Mouse (Mus musculus): ENCODE measurements at regions not wholly inside any gene's neighbourhood (a gene's known extent, or its start where the extent isn't known, plus 50 kb on each side); places are given as distances from the start of the nearest gene placed in this dataset.
"Not testable (repeated sequence)": the region's sequence is repeated elsewhere in the genome, so short reads cannot be mapped to it uniquely, and the experiment has no call there.

- WGBS: 28% methylated on average over 2 of the region's 2 CpGs
- DNase-seq (ENCODE audit: low read depth, low spot score): peak; percentile 13
Observed at GRCm38 (mm10) chr14:87215099-87215498, 74.1 kb upstream of the Diaph3 start.

- 65% methylated on average over 7 of the region's 7 CpGs for WGBS
- no peak for DNase-seq (ENCODE audit: low read depth, low spot score)
Observed at GRCm38 (mm10) chr14:87217042-87217441, 76.0 kb upstream of the Diaph3 start.

- no peak for DNase-seq (ENCODE audit: low read depth, low spot score)
- WGBS: 85% methylated on average over 3 of the region's 3 CpGs
Observed at GRCm38 (mm10) chr14:87219975-87220374, 78.9 kb upstream of the Diaph3 start.

GRCm38 (mm10) chr14:87224870-87225269, 83.8 kb upstream of the Diaph3 start:
- no peak for DNase-seq (ENCODE audit: low read depth, low spot score)
- 57% methylated on average over 5 of the region's 5 CpGs for WGBS

GRCm38 (mm10) chr14:87249258-87249657, 108.2 kb upstream of the Diaph3 start:
- DNase-seq (ENCODE audit: low read depth, low spot score): no peak
- 83% methylated on average over 2 of the region's 2 CpGs for WGBS

- no peak for DNase-seq (ENCODE audit: low read depth, low spot score)
- 75% methylated on average over 5 of the region's 5 CpGs for WGBS
Observed at GRCm38 (mm10) chr14:87255484-87256208, 114.6 kb upstream of the Diaph3 start.

GRCm38 (mm10) chr14:87261726-87262125, 120.7 kb upstream of the Diaph3 start:
- DNase-seq (ENCODE audit: low read depth, low spot score): no peak
- 61% methylated on average over 5 of the region's 5 CpGs for WGBS

- 83% methylated on average over 4 of the region's 4 CpGs for WGBS
- no peak for DNase-seq (ENCODE audit: low read depth, low spot score)
Observed at GRCm38 (mm10) chr14:87264826-87265225, 123.8 kb upstream of the Diaph3 start.

- DNase-seq (ENCODE audit: low read depth, low spot score): no peak
- WGBS: 53% methylated on average over 6 of the region's 6 CpGs
Observed at GRCm38 (mm10) chr14:87266309-87266708, 125.3 kb upstream of the Diaph3 start.

GRCm38 (mm10) chr14:87289266-87289665, 127.2 kb upstream of the Tdrd3 start:
- WGBS: 76% methylated on average over 8 of the region's 8 CpGs

GRCm38 (mm10) chr14:87289708-87290243, 126.7 kb upstream of the Tdrd3 start:
- 63% methylated on average over 4 of the region's 4 CpGs for WGBS
- no peak for DNase-seq (ENCODE audit: low read depth, low spot score)

More at GRCm38 (mm10) chr14:87289266-87289665, 127.2 kb upstream of the Tdrd3 start:
- DNase-seq (ENCODE audit: low read depth, low spot score): not testable (repeated sequence)

- no peak for DNase-seq (ENCODE audit: low read depth, low spot score)
- WGBS: 86% methylated on average over 3 of the region's 3 CpGs
Observed at GRCm38 (mm10) chr14:87295206-87295605, 121.2 kb upstream of the Tdrd3 start.

- no peak for DNase-seq (ENCODE audit: low read depth, low spot score)
- WGBS: 43% methylated on average over 5 of the region's 5 CpGs
Observed at GRCm38 (mm10) chr14:87297160-87297559, 119.3 kb upstream of the Tdrd3 start.

- 66% methylated on average over 4 of the region's 4 CpGs for WGBS
- no peak for DNase-seq (ENCODE audit: low read depth, low spot score)
Observed at GRCm38 (mm10) chr14:87300838-87301237, 115.6 kb upstream of the Tdrd3 start.

GRCm38 (mm10) chr14:87301564-87301963, 114.9 kb upstream of the Tdrd3 start:
- WGBS: 77% methylated on average over 5 of the region's 5 CpGs
- DNase-seq (ENCODE audit: low read depth, low spot score): no peak

- 82% methylated on average over 2 of the region's 2 CpGs for WGBS
- DNase-seq (ENCODE audit: low read depth, low spot score): no peak
Observed at GRCm38 (mm10) chr14:87305481-87305880, 111.0 kb upstream of the Tdrd3 start.

- DNase-seq (ENCODE audit: low read depth, low spot score): no peak
- WGBS: 68% methylated on average over 7 of the region's 7 CpGs
Observed at GRCm38 (mm10) chr14:87306011-87306410, 110.4 kb upstream of the Tdrd3 start.

GRCm38 (mm10) chr14:87308016-87308415, 108.4 kb upstream of the Tdrd3 start:
- DNase-seq (ENCODE audit: low read depth, low spot score): no peak
- whole genome bisulfite sequencing: 68% methylated on average over 7 of the region's 7 CpGs

GRCm38 (mm10) chr14:87312318-87312717, 104.1 kb upstream of the Tdrd3 start:
- no peak for DNase-seq (ENCODE audit: low read depth, low spot score)
- WGBS: 76% methylated on average over 5 of the region's 5 CpGs

GRCm38 (mm10) chr14:87314999-87315732, 101.3 kb upstream of the Tdrd3 start:
- 25% methylated on average over 6 of the region's 6 CpGs for WGBS
- peak; percentile 33 for DNase-seq (ENCODE audit: low read depth, low spot score)

GRCm38 (mm10) chr14:87327841-87328240, 88.6 kb upstream of the Tdrd3 start:
- no peak for DNase-seq (ENCODE audit: low read depth, low spot score)
- 24% methylated on average over 1 of the region's 1 CpGs for WGBS

All from large intestine, adult 2 months (tissue).